Mouse (Mus musculus) cerebral cortex, adult 2 months (tissue): ENCODE measurements around the gene Ssbp3.

Source experiments
- WGBS: fragments of 180-500 bp; shearing (Covaris S2); methylation state at CpG from one replicate; pipeline ENCODE4 v1.1.7; 2018; 5-methylcytosine and 5-hydroxymethylcytosine counted together

Ssbp3 gene

DNA sequence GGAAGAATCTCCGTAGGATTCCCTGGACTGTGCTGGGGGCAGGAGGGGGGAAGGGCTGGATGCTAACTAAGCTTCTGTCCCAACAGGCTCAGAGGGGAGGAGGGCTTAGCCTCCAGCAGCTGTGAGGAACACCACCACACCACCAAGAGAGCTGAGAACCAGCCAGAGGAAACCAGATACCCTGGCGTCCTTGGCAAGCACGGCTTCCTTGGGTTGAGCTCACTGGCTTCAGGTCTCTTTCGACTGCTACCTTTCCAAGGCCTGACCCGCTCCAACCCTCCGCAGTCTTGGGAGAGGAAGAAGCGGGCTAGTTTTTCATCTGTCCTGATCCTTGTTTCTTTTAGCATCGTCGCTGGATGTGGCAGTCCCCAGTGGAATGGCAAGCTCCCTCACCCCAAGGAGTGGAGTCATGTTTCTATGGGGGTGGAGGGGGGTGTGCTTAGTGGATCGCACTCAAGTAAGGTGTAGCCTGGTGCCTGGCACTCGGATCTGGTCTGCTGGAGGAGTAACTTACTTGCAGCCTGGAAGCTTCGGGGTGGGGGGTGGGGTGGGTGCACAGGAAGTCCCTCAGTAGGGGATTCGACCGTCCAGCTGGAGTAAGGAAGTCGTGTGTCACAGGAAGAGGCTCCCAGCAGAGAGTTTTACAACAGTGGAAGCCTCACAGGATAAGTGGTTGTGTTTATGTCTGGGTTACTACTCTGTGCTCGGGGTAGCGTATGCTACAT is 2.6 kb upstream of the Ssbp3 start:
- 37% methylated on average over 17 of the region's 17 CpGs for WGBS

DNA sequence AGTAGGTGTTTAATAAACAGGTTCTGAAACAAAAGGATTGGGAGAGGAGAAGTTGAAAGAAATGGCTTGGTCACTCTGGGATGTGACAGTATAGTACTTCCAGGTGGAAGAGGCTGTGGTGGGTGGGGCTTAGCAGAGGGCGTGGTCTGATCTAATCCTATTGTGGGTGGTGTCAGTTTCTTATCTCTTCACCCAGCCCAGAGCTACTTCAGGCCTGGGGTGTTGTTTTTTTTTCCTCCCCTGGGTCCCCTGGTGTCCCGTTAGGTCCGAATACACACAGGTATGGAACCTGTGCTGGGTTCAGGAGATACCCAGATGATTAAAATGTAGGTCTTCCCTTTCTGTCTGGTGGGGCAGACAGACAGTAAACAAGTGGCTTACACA is 2.1 kb upstream of the Ssbp3 start:
- WGBS: 40% methylated on average over 3 of the region's 3 CpGs

DNA sequence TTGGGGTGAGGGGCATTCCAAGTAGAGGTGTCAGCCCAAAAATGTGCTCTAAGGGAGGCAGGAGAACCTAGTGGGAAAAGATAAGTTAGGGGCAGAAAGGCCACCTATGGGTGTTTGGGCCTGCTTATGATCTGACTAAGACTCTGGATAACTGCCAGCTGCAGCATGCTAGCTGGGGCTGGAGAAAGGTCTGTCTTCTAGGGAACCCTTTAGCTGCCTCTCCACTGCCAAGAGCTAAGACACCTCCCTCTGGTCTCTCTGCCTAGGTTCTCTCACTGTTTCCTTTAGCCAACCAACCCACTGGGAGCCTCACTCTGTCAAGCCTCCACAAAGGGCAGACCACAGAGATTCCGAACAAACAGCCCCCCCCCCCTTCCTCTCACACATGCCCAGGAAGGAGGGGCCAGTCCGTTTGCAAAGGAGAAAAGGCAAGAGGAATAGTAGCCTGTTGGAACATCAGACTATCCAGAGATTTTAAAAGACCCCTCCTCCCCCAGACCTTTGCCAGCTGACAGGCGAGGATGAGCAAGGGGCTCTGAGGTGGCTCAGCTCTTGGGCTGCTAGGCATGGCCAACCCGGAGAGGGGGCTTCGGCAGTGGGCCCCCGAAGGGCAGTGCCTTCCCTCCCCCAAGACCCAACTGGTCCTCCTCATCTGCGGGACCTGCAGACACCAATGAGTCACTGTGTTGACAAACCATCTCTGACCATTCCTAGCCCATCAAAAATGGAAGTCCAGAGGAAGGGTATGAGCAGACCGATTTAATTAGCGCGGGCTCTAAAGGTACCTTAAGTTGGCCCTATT is 1.4 kb upstream of the Ssbp3 start:
- WGBS: 14% methylated on average over 10 of the region's 10 CpGs

DNA sequence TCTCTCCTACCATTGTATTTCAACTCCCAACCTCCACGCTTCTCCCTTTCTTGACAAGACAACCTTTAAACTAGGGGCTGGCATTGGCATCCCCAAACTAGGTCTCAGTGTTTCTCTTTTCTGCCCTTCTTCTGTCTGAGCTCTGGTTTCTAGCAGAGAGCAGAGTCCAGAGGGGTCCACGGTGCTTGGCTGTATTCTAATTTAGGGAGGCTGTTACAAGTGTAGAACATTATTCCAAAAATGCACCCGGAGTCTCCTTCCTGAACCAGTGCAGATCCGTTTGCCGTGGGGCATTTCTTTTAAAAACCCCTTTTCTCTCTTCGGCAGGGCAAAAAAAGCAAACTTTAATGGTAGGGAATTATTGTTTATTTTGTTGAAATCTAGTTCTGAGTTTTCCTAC is 704 bp upstream of the Ssbp3 start:
- 3% methylated on average over 6 of the region's 6 CpGs for whole genome bisulfite sequencing

DNA sequence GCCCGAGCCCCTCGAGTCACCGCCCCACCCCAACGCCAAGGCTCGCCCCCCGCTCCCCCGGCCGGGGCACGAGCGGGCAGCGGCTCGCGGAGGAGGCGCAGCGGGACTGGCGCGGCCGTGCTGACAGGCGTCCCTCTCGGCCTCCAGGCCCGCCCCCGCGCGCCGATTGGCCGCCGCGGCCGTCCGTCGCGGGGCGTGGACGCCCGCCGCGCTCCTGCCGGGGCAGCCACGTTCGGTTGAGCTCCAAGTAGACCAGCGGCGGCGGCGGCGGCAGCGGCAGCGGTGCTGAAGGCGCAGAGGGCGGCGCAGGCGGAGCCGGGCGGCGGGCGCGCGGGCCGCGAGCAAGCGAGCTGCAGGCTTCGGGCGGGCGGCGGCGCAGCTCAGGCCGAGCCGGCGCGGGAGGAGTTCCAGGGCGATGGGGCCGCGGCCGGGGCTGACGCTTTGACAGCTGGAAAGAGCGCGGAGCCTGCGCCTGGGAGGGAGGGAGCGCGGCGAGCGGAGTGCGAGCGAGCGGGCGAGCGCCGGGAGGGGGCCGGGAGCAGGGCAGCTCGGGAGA is 823 bp downstream of the Ssbp3 start:
- under 1% methylated on average over 84 of the region's 89 CpGs for WGBS

DNA sequence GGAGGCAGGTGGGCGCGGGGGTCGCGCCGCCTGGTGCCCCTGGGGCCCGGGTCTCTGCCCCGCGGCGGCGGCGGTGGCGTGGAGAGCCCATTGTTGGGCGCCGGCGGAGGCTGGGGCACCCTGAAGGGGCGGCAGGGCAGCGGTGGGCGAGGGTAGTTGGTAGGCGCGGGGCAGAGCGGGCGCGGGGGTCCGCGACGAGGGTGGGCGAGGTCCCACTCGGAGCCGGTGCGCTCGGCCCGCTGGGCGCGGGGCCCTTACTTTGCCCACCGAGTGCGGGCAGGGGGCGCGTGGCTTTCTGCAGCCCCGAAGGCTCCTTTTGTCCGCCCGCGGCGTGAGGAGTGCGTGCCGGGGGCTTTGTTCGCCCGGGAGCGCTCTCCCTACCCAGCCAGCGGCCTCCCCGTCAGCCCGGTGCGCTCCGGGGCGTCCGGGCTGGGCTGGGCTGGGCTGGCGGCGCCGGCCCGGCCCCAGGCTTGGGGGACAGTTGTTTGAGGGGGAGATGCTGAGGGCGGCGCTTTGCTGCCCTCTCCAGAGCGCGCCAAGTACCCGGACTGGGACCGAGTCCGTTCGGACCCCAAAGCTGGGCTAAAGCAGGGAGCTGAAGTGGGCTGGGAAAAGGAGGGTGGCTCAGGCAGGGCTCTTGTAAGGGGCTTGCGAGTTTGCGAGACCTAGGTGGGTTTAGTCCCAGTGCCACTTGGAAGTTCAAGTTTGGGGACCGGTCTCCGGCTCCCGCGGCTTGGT is 1.6 kb downstream of the Ssbp3 start:
- under 1% methylated on average over 59 of the region's 73 CpGs for WGBS

DNA sequence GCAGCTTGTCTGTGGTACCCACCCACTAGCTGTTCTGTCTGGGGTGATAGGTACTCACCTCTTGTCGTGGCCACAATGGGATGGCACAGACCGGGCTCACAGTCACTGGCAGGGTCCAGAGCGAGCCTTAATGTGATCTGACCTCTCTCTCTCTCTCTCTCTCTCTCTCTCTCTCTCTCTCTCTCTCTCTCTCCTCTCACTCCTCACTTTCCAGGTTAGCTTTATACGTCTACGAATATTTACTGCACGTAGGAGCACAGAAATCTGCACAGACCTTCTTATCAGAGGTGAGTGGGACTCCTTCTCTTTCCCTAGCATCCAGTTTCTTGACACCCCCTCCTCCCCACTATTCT is 2.2 kb downstream of the Ssbp3 start:
- WGBS: 30% methylated on average over 6 of the region's 6 CpGs

DNA sequence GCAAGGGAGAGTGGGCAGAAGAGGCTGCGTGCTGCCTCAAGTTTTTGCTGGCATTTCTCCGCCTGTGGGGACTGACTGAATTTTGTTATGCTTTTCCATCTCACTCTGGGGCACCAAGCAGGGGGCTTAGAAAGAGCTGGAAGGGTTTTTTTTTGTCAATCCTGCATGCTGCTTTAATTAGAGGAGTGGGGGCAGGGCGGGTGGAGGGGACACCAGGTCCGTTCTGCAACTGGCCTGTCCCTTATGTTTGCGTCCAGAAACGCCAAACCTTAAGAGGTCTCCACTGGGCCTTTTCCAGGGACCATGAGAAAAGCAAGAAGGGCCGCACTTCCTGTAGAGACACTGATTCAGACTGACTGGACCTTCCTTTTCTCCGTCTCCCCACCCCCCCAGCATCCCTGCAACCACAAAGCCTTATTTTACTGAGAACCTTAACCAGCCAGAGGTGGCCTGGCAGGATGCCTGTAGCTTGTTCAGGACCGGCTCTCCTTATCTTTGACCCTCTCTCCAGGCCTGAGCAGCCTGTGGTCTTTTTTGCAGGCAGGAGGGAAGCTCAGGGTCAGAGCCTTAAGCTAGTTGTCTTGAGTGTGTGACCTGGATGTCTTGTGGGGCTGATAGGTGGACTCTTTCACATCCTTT is 3.0 kb downstream of the Ssbp3 start:
- 57% methylated on average over 9 of the region's 9 CpGs for WGBS

DNA sequence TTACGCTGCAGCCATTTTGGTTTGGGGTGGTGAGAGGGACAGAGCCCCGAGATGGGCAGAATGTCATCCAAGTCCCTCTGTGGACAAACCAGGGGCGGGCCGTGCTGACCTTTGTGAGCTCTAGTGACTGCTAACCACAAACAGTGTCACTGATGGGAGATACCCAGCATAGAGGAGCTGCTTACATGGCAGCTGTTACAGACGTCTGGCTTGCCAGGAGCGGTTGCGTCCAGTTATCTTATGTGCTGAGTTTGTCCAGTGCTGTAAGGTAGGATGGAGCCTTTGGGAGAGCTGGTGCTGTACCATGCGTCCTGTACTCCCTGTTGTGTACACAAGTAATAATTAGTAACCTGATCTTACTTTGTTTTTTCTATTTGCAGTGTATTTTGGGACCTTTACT is 4.8 kb downstream of the Ssbp3 start:
- WGBS: 85% methylated on average over 8 of the region's 8 CpGs

DNA sequence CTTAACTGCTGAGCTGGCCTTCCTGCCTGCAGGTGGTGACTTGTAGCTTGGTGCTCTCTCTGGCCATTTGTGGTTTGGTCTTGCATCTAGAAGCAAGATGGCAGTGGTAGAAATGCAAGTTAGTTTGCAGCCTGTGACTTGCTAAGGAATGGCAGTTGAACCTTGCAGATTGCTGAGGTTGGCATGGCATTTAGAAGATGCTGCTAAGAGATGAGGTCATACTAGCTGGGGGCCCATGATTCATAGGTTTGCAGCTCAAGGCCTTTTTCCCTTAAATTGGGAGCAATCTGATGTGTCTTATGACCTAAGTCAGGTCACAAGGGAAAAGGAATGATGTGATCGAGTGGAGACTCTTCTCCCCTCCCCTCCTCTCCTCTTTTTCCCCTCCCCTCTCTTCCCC is 7.8 kb downstream of the Ssbp3 start:
- WGBS: 55% methylated on average over 1 of the region's 1 CpGs

DNA sequence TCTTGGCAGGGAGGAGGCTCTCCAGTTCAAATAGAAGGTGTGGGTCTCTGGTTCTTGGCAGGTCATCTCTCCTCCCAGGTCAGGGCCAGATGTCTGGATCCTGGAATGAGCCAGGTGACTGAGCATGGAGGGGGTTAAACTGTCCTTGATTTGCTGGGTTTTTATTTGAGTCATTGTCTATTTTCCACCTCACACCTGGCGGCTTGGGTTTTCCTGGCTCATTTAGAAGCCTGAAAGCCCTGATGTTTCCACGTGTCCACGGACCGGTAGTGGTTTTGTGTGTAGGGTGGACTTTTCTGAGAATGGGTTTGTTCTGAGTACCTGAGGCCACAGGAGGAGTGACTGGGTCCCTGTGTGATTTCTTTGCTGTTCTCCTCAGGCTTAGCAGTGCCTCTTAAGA is 9.6 kb downstream of the Ssbp3 start:
- 91% methylated on average over 4 of the region's 4 CpGs for WGBS

DNA sequence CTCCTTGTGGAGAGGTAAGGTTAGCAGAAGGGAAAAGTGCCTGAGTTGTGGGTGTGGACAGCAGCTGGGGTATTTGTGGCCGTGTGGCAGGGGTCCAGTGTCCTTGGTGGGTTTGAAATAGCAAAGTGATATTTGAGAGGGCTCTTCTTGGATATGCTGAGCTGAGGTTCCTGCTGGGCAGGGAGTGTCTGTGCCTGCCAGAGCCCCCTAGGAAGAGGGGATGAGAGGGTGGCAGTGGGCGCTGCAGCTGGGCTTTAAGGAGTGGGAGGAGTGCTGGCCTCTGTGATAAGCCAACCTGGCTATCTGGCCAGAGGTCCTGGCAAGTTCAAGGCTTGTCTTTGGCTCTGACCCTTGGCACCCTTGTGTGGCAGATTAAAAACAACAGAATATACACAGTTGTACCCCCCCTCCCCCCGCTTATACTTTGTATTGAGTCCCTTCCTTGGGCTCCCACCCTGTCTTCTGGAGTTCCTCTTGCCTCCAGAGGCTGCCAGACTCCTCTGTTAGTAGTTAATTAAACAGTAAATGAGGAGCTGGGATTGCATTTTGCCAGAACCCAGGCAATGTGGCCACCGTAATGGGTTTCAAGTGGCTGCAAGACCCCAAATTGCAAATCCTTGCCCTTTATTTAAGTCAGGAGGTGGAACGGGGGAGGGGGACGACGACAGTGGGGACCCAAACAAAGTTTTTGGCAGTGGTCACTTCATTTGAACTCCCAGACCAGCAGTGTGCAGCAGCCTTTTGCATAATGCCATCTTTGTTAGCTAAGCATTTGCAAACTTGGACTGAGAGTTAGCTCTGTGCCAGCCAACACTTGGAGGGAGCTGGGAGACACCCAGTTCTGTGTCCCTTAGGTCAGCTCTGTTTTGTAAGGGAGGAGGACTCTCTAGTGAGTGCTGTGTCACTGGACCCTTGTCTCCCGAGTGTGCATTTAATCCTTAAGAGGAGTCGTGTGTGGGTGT is 11.2 kb downstream of the Ssbp3 start:
- 46% methylated on average over 9 of the region's 9 CpGs for WGBS

DNA sequence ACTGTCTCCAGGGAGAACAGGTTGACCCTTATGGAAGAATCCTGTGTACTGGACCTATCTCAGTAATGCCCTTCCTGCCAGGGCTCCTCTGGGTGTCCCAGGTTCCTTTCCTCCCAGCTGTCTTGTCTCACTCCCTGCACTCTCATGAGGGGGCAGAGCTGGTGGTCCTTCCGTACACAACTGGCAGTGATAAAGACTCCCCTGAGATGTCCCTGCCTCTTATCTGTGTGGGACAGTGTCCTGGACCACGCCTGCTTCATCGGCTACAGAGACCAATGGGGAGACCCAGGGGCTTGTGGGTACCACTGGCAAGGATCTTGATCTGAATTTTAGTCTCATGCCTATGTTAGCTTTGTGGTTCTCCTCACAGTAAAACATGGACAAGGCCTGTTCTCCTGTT is 12.4 kb downstream of the Ssbp3 start:
- WGBS: 94% methylated on average over 3 of the region's 3 CpGs

DNA sequence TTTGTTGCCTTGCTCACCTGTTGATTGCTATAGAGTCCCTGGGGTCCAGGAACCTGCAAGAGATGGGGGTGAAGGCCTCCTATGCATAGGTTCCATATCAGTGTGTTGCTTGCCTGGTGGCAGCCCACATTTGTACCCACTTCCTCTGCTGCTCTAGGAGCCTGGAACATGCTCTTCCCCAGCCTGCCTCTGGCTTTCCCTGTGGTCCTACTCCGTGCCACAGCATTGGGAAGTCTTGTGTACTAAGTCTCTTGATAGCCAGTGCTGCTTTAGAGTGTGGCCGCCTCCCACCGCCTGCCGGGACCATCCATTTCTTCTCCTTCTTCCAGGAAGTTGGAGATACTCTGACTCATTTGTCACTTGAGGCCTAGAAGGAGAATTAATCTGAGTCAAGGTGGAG is 13.7 kb downstream of the Ssbp3 start:
- 87% methylated on average over 4 of the region's 4 CpGs for WGBS

DNA sequence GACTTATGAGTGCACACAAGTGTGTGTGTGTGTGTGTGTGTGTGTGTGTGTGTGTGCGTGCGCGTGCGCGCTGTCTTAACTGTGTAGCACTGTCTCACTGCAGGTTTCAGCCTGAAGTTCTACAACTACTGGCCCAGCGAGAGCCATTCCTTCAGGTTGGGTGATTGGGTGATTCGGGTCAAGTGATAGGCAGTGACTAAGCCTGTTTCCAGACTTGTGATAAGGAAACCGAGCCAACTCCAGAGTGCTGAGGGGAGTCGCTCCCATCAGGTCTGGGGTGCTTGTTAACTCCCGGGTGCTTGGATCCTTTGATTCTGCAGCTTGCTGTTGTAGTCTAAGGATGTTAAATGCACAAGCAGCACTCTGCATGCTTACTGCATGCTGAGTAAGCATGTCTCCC is 14.4 kb downstream of the Ssbp3 start:
- WGBS: 85% methylated on average over 10 of the region's 10 CpGs

DNA sequence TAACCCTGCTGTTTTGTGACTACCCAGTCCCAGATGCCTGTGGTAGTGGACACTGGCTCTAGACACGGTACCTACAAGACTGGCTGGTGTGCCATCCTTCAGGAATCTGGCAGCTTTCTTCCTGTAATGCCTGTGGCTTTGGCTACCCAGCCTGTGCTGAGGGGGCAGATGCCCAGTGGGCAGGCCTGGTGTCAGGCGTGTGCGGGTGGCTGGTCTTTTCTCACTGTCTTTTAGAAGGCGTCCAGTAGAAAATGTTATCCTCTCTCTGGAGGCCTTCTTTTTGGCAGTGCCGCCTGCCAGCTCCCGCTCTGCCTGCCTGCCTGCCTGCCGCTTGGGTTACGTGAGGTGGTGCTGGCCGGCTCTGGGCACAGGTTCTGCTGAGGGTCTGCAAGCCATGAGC is 15.9 kb downstream of the Ssbp3 start:
- 63% methylated on average over 9 of the region's 9 CpGs for WGBS

DNA sequence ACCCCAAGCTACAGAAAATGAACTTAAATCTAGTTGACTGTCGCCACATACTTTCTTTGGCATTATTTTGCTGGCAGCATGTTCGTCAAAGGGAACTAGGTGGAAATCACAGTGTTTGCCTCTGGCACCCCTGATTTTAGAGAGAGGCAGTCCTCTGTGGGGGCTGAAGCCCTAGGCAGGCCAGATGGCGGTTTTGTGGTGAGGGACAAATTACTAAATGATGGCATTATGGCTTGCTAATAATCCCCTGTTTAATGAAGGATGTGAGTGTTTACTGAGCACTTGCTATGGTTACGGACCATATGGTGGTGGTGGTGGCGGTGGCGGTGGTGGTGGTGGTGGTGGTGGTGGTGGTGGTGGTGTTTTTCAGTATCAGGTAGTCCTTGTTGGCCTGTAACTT is 16.5 kb downstream of the Ssbp3 start:
- 89% methylated on average over 6 of the region's 6 CpGs for WGBS

DNA sequence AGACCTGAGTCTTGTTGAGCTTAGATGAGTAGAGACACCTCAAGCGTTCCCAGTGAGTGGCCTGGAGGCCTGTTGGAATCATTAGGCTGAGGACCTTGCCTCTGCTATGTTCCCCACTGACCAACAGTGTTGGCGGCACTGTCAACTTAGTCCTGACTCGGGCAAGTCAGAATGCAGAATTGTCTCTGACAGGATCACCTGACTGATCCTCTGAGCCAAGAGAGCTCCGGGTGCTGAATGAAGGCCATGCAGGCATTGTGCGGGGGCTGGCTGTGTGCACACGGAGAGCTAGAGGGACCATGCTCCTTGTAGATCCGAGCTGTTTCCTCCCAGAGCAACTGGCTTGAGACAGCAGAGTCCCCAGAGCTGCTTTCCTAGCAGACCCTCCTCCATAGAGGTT is 18.5 kb downstream of the Ssbp3 start:
- 70% methylated on average over 7 of the region's 7 CpGs for WGBS

DNA sequence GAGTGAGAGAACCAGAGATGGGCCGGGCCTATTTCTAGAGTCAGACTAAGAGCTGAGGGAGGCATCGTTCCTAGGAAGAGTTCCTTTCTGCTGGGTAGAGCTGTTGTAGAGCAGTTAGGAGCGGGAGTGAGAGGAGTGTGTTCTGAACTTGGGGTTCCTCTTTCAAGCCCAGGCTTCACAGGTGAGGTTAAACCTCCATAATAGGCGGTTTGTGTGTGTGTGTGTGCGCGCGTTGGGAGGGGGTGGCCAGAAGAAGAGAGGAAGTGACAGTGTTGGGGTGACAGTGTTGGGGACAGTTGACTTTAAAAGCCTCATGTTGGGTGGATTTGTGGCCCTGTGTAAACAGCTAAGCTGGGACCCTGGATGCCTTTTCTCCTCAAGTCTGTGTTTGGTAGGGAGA is 22.1 kb downstream of the Ssbp3 start:
- 90% methylated on average over 7 of the region's 7 CpGs for WGBS

DNA sequence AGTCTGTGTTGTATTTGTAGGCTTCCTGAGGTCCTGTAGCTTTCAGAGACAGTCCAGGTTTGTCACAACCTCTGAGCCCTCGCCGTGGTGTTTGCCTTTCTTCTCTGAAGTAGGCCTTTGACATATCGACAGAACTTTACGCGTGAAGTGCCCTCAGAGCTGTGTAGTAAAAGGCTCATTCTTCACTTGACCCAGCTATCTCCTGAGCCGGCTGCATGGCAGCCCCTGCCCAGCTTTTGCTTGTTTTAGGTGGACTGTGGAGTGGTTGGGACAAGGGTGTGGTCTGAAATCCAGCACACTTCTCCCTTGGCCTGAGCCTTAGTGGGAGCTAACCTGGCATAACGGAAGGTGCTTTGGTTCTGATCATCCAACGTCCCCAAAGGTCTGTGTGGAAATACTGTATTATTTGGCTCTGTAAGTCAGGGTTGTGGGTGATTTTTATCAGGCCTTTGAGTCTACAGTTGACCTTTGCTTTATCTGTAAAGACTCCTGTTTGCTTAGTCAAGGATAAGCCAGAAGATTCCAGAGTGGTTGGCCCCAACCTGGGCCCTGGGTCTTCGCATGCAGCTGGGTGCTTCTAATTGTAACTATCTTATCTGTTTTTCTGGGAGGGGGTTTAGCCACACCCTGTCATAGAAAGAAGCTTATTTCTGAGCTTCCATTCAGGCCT is 23.4 kb downstream of the Ssbp3 start:
- 90% methylated on average over 9 of the region's 9 CpGs for WGBS
